Mouse (Mus musculus) ES-Bruce4 (cell line): ENCODE data around the gene E2f2. TPM values are rescaled to one million over a fixed set of nuclear protein-coding genes. Genes with fewer than 3 reads are reported as not detected.

Source experiments
- H3K27ac ChIP-seq: 2 replicates; pipeline ENCODE4 v1.5.1; 2012; ENCODE audit warnings: low read length, inconsistent platforms; ENCODE audit not compliant: insufficient read depth
- H3K27me3 ChIP-seq: 2 replicates; pipeline ENCODE4 v1.6.1; 2012; ENCODE audit warnings: mild to moderate bottlenecking, low read length, inconsistent platforms; ENCODE audit not compliant: control insufficient read depth, poor library complexity, insufficient read depth, severe bottlenecking
- H3K36me3 ChIP-seq: 2 replicates; pipeline ENCODE4 v1.6.1; 2012; ENCODE audit warnings: inconsistent platforms, mild to moderate bottlenecking, low read length, moderate library complexity; ENCODE audit not compliant: control insufficient read depth, poor library complexity, insufficient read depth, severe bottlenecking
- H3K4me1 ChIP-seq: one replicate; pipeline ENCODE4 v1.8.1; 2011; ENCODE audit warnings: low read length; ENCODE audit not compliant: control insufficient read depth, insufficient read depth
- H3K4me3 ChIP-seq: 2 replicates; pipeline ENCODE4 v1.5.1; 2011; ENCODE audit warnings: low read depth, mild to moderate bottlenecking, low read length
- H3K9ac ChIP-seq: 2 replicates; pipeline ENCODE4 v1.6.1; 2012; ENCODE audit warnings: low read depth, mild to moderate bottlenecking, inconsistent platforms; ENCODE audit not compliant: poor library complexity, severe bottlenecking
- H3K9me3 ChIP-seq: replicated peaks from 2 replicates; pipeline ENCODE4 v1.6.1; 2012; ENCODE audit warnings: mild to moderate bottlenecking, low read length, inconsistent platforms; ENCODE audit not compliant: control insufficient read depth, poor library complexity, insufficient read depth, severe bottlenecking
- CTCF ChIP-seq: IDR thresholded peaks from one replicate; pipeline ENCODE4 v1.8.1; 2011; ENCODE audit warnings: low read depth, low read length
- EP300 ChIP-seq: IDR thresholded peaks from 2 replicates; pipeline ENCODE4 v1.6.1; 2011; ENCODE audit warnings: low read depth, low read length; ENCODE audit not compliant: insufficient read depth
- POLR2A ChIP-seq: IDR thresholded peaks from one replicate; pipeline ENCODE4 v1.8.1; 2011; ENCODE audit warnings: low read length; ENCODE audit not compliant: insufficient read depth
- polyA plus RNA-seq: library from polyadenylated mRNA; stranded (reverse); fragments of >200 nt; gene quantifications from 2 replicates; pipeline ENCODE4 v1.2.4, GENCODE M21; 2011; ENCODE audit warnings: low read depth; ENCODE audit not compliant: missing spikeins, insufficient read depth, insufficient read length

Gene E2f2
- polyA plus RNA-seq, 1 experiment: 6.3 TPM

- H3K27me3 ChIP-seq: no peaks in the 10 kb centered on the region
- no peak overlapping the region for H3K27ac ChIP-seq
- no peaks in the 10 kb centered on the region for H3K4me1 ChIP-seq
- H3K36me3 ChIP-seq: no peaks in the 10 kb centered on the region
- H3K4me3 ChIP-seq: no peak overlapping the region
- no peak overlapping the region for H3K9ac ChIP-seq
- TF ChIP-seq CTCF (peak; percentile 60), EP300 (no peak)
- no peaks in the 10 kb centered on the region for H3K9me3 ChIP-seq
These were observed 19.4 kb upstream of the E2f2 start for GRCm38 (mm10) chr4:136152821-136153220.

- TF ChIP-seq EP300 (no peak), CTCF (no peak), POLR2A (no peak)
- Histone ChIP-seq H3K4me1 (no peaks in the 10 kb centered on the region), H3K4me3 (no peak overlapping the region), H3K9ac (no peak overlapping the region), H3K27me3 (no peaks in the 10 kb centered on the region), H3K36me3 (no peaks in the 10 kb centered on the region), H3K9me3 (no peaks in the 10 kb centered on the region), H3K27ac (no peak overlapping the region)
These were observed 17.7 kb upstream of the E2f2 start for GRCm38 (mm10) chr4:136154462-136154861.

- H3K4me1 ChIP-seq: no peaks in the 10 kb centered on the region
- H3K9me3 ChIP-seq: no peaks in the 10 kb centered on the region
- no peak overlapping the region for H3K9ac ChIP-seq
- no peak overlapping the region for H3K4me3 ChIP-seq
- no peaks in the 10 kb centered on the region for H3K27me3 ChIP-seq
- H3K27ac ChIP-seq: no peak overlapping the region
- no peaks in the 10 kb centered on the region for H3K36me3 ChIP-seq
- no peak for TF ChIP-seq POLR2A
- TF ChIP-seq EP300: no peak
- peak; percentile 30 for TF ChIP-seq CTCF
These were observed 13.7 kb upstream of the E2f2 start for GRCm38 (mm10) chr4:136158498-136158897.

GRCm38 (mm10) chr4:136159802-136160397 is 12.3 kb upstream of the E2f2 start:
- no peak for TF ChIP-seq POLR2A
- TF ChIP-seq CTCF: peak; percentile 95
- TF ChIP-seq EP300: 0 out of 2 replicates have a peak, but pooled peaks have one; percentile 20
- H3K36me3 ChIP-seq: no peaks in the 10 kb centered on the region
- no peak overlapping the region for H3K27ac ChIP-seq
- H3K9me3 ChIP-seq: no peaks in the 10 kb centered on the region
- no peaks in the 10 kb centered on the region for H3K4me1 ChIP-seq
- H3K4me3 ChIP-seq: no peak overlapping the region
- H3K27me3 ChIP-seq: no peaks in the 10 kb centered on the region
- no peak overlapping the region for H3K9ac ChIP-seq

- H3K4me1 ChIP-seq: peaks cover 4% of the 10 kb centered on the region
- H3K4me3 ChIP-seq: no peak overlapping the region
- no peaks in the 10 kb centered on the region for H3K27me3 ChIP-seq
- H3K9ac ChIP-seq: no peak overlapping the region
- H3K36me3 ChIP-seq: no peaks in the 10 kb centered on the region
- no peak overlapping the region for H3K27ac ChIP-seq
- H3K9me3 ChIP-seq: no peaks in the 10 kb centered on the region
- TF ChIP-seq POLR2A (no peak), CTCF (peak; percentile 99)
These were observed 8.7 kb upstream of the E2f2 start for GRCm38 (mm10) chr4:136163448-136163847.

GRCm38 (mm10) chr4:136164981-136165380 is 7.2 kb upstream of the E2f2 start:
- Histone ChIP-seq H3K9me3 (no peaks in the 10 kb centered on the region), H3K27me3 (no peaks in the 10 kb centered on the region), H3K9ac (no peak overlapping the region), H3K27ac (no peak overlapping the region), H3K36me3 (no peaks in the 10 kb centered on the region), H3K4me1 (peaks cover 4% of the 10 kb centered on the region), H3K4me3 (no peak overlapping the region)
- no peak for TF ChIP-seq POLR2A
- TF ChIP-seq CTCF: no peak
- TF ChIP-seq EP300: no peak
